In the genomic region with DNA sequence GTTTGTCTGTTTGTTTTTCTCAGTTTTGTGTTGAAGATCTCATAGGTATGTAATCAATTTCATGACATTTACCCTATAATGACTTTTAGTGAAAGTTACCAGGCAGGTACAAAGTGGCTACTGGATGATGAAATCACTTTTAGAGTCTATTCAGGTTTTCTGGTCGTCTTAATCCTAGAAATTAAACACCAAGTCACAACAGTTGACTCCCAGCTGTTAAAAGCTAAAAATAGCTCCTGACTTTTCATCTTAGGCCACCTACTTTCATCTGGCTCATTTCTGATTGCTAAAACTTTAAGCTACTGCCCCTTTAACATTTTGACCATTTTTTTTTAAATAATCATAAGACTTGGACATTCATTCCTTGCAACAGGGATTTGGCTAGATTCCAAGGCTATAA, we compare ENCODE assay signal across 23 mouse cellular contexts. TPM values are rescaled to one million over a fixed set of nuclear protein-coding genes. Genes with fewer than 3 reads are reported as not detected.
A peak's percentile ranks its signal among the peaks of the same experiment; 100 is the strongest.
DNase-seq lines count a peak whose midpoint lies in the region; ATAC-seq and TF ChIP-seq lines count a peak whose summit lies in the region.
"Had no signal": no experiment of that assay in that cellular context is flagged by ENCODE, and none has a peak within 500 bp of the region (broad histone marks: within the 10 kb centered on the region; RNA-seq: fewer than 3 reads in every experiment).

No protein-coding gene starts in this region.

- no peaks in the 10 kb centered on the region for H3K4me1 ChIP-seq in lung, embryonic 14.5 days (ENCODE audit: insufficient read depth)
- H3K4me1 ChIP-seq in lung, postnatal 0 days (ENCODE audit: insufficient read depth, low read depth, low read length): no peaks in the 10 kb centered on the region
- H3K4me1 ChIP-seq: embryonic facial prominence, embryonic 15.5 days had no signal

- peak; percentile 9 for DNase-seq in lung, embryonic 14.5 days
- DNase-seq in lung, postnatal 0 days (ENCODE audit: low spot score): no peak
- peak; percentile 35 for DNase-seq in skeletal muscle tissue, adult 2 months (ENCODE audit: low read depth, low spot score)
- no peak for DNase-seq in cerebellum, adult 9-10 months
- DNase-seq in urinary bladder, postnatal 10 days (ENCODE audit: low spot score): no peak
- DNase-seq: adrenal gland, adult 2 months; adrenal gland, postnatal 10 days; adrenal gland, postnatal 25 days; B cell, adult 2 months; cerebellum, adult 11-12 months; cerebellum, adult 2 months; cerebellum, adult 9-11 months; cerebellum, postnatal 14 days; cerebellum, postnatal 36 days; embryo, embryonic 11 days; forebrain, postnatal 0 days had no signal

- no peak for TF ChIP-seq EP300 in lung, postnatal 0 days (IDR thresholded peaks at IDR 0.05)

- no peaks in the 10 kb centered on the region for H3K9me3 ChIP-seq in lung, embryonic 14.5 days (ENCODE audit: low read depth, low read length)
- H3K9me3 ChIP-seq in lung, postnatal 0 days (ENCODE audit: low read length): no peaks in the 10 kb centered on the region
- H3K9me3 ChIP-seq: embryonic facial prominence, embryonic 13.5 days; embryonic facial prominence, embryonic 15.5 days; forebrain, embryonic 10.5 days; forebrain, embryonic 12.5 days had no signal

- no peaks in the 10 kb centered on the region for H3K27me3 ChIP-seq in lung, embryonic 14.5 days (ENCODE audit: insufficient read depth, low read length)
- H3K27me3 ChIP-seq in lung, postnatal 0 days (replicated peaks; ENCODE audit: insufficient read depth, low read length): no peaks in the 10 kb centered on the region
- H3K27me3 ChIP-seq in C2C12 (ENCODE audit: control insufficient read depth, insufficient read depth, insufficient read length): no peaks in the 10 kb centered on the region
- H3K27me3 ChIP-seq: embryonic facial prominence, embryonic 13.5 days; embryonic facial prominence, embryonic 15.5 days; forebrain, embryonic 12.5 days had no signal

- H3K27ac ChIP-seq in lung, embryonic 14.5 days (ENCODE audit: low read depth): no peak overlapping the region
- H3K27ac ChIP-seq in lung, postnatal 0 days (ENCODE audit: low read length): no peak overlapping the region
- H3K27ac ChIP-seq: embryonic facial prominence, embryonic 13.5 days; embryonic facial prominence, embryonic 15.5 days; forebrain, embryonic 10.5 days; forebrain, embryonic 12.5 days had no signal

- TF ChIP-seq CTCF in lung, embryonic 14.5 days (IDR thresholded peaks at IDR 0.05; ENCODE audit: low read depth): no peak
- no peak for TF ChIP-seq CTCF in lung, postnatal 0 days (IDR thresholded peaks at IDR 0.05)
- TF ChIP-seq CTCF in C2C12 (IDR thresholded peaks at IDR 0.05; ENCODE audit: control insufficient read depth, insufficient read depth, insufficient read length): no peak

- no peak overlapping the region for H3ac ChIP-seq in C2C12 (ENCODE audit: control insufficient read depth, insufficient read length, low read depth)

- WGBS in lung, embryonic 14.5 days: 19% methylated on average over 1 of the region's 1 CpGs
- 17% methylated on average over 1 of the region's 1 CpGs for WGBS in lung, postnatal 0 days

- no peaks in the 10 kb centered on the region for H3K79me3 ChIP-seq in C2C12 (ENCODE audit: low read depth)

- no peak overlapping the region for H3K4me3 ChIP-seq in lung, embryonic 14.5 days (ENCODE audit: low read depth, low read length)
- no peak overlapping the region for H3K4me3 ChIP-seq in lung, postnatal 0 days (ENCODE audit: low read depth, low read length)
- no peak overlapping the region for H3K4me3 ChIP-seq in C2C12 (ENCODE audit: insufficient read depth, poor library complexity, severe bottlenecking)
- H3K4me3 ChIP-seq: embryonic facial prominence, embryonic 13.5 days; embryonic facial prominence, embryonic 15.5 days; erythroblast, embryonic 14.5 days; forebrain, embryonic 10.5 days; forebrain, embryonic 12.5 days had no signal

- no peak overlapping the region for H3K4me2 ChIP-seq in lung, embryonic 14.5 days
- no peak overlapping the region for H3K4me2 ChIP-seq in lung, postnatal 0 days (replicated peaks; ENCODE audit: low read depth, low read length)
- H3K4me2 ChIP-seq: embryonic facial prominence, embryonic 13.5 days; embryonic facial prominence, embryonic 15.5 days; forebrain, embryonic 12.5 days had no signal

- no peaks in the 10 kb centered on the region for H3K79me2 ChIP-seq in C2C12 (ENCODE audit: control insufficient read depth, insufficient read depth)

- no peak overlapping the region for H3K9ac ChIP-seq in lung, embryonic 14.5 days
- no peak overlapping the region for H3K9ac ChIP-seq in lung, postnatal 0 days (replicated peaks; ENCODE audit: low read depth)
- H3K9ac ChIP-seq: embryonic facial prominence, embryonic 13.5 days; embryonic facial prominence, embryonic 15.5 days; forebrain, embryonic 12.5 days; forebrain, postnatal 0 days had no signal

- H3K36me3 ChIP-seq in lung, embryonic 14.5 days (ENCODE audit: insufficient read depth): no peaks in the 10 kb centered on the region
- H3K36me3 ChIP-seq in lung, postnatal 0 days (ENCODE audit: insufficient read depth, low read length): no peaks in the 10 kb centered on the region
- no peaks in the 10 kb centered on the region for H3K36me3 ChIP-seq in C2C12 (ENCODE audit: control insufficient read depth, insufficient read depth)
- H3K36me3 ChIP-seq: embryonic facial prominence, embryonic 13.5 days; embryonic facial prominence, embryonic 15.5 days; forebrain, embryonic 10.5 days; forebrain, embryonic 12.5 days had no signal

- ATAC-seq in lung, embryonic 14.5 days (ENCODE audit: insufficient read depth): no peak
- no peak for ATAC-seq in lung, postnatal 0 days
- ATAC-seq: forebrain, embryonic 14.5 days; forebrain, postnatal 0 days had no signal

TF ChIP-seq in C2C12, 6 proteins besides CTCF, POLR2A, EP300 and RAD21:
- TF ChIP-seq CEBPB (IDR thresholded peaks at IDR 0.05; ENCODE audit: low read depth) (peak; percentile 65), USF1 (IDR thresholded peaks at IDR 0.05; ENCODE audit: low read depth) (no peak)
TF ChIP-seq in C2C12: peak in this region for 1.

RNA-seq across cellular contexts. Expression of gene Tpd52l1, which starts 1.3 kb away (rescaled TPM):
- polyA plus RNA-seq in lung, embryonic 14.5 days (2014; fragmentation: Nextera tagmentation; extraction: Ambion mirVana): 25.6 and 27.7 TPM in 2 replicates
- polyA plus RNA-seq in lung, postnatal 0 days (2015; fragmentation: Nextera tagmentation; extraction: Ambion mirVana): 5.1 and 7.7 TPM in 2 replicates
- 60.9 TPM for polyA plus RNA-seq in C2C12 (2012; fragmentation: generic; extraction: Trizol)
- polyA plus RNA-seq: erythroblast, embryonic 14.5 days had no signal

Comparison
In these comparisons a context has a peak if more than half of its experiments do, and no peak if none do; other contexts are left out.
1. DNase-seq: peak in lung, embryonic 14.5 days (single experiment) and skeletal muscle tissue, adult 2 months (single experiment); none in lung, postnatal 0 days (single experiment), cerebellum, adult 9-10 months (single experiment) and urinary bladder, postnatal 10 days (single experiment).